Mouse (Mus musculus) erythroblast, embryonic 14.5 days (primary cell): ENCODE results near the gene Prdm12. TPM values are rescaled to one million over a fixed set of nuclear protein-coding genes. Genes with fewer than 3 reads are reported as not detected.

Experiments
- H3K27me3 ChIP-seq: 2 replicates; pipeline ENCODE4 v1.6.1; 2012; ENCODE audit warnings: inconsistent platforms; ENCODE audit not compliant: control insufficient read depth
- H3K36me3 ChIP-seq: 2 replicates; pipeline ENCODE4 v1.6.1; 2012; ENCODE audit warnings: mild to moderate bottlenecking, inconsistent platforms; ENCODE audit not compliant: control insufficient read depth
- H3K4me1 ChIP-seq: 2 replicates; pipeline ENCODE4 v1.6.1; 2012; ENCODE audit warnings: inconsistent platforms; ENCODE audit not compliant: control insufficient read depth
- H3K4me3 ChIP-seq: replicated peaks from 2 replicates; pipeline ENCODE3; 2012; ENCODE audit warnings: moderate library complexity, mild to moderate bottlenecking, inconsistent platforms
- H3K9me3 ChIP-seq: 2 replicates; pipeline ENCODE4 v1.6.1; 2012; ENCODE audit warnings: low read length, inconsistent platforms, mixed read lengths; ENCODE audit not compliant: control insufficient read depth
- GATA1 ChIP-seq: IDR thresholded peaks from 2 replicates; pipeline ENCODE4 v1.6.1; 2012; ENCODE audit warnings: low read length, inconsistent platforms, mixed read lengths
- TAL1 ChIP-seq: IDR thresholded peaks from 3 replicates; pipeline ENCODE4 v1.6.1; 2012; ENCODE audit warnings: low read length, inconsistent platforms, mixed read lengths
- polyA plus RNA-seq: library from polyadenylated mRNA; stranded (reverse); fragments of >175 nt; gene quantifications from 2 replicates; pipeline ENCODE4 v1.2.3, GENCODE M21; 2012

Gene Prdm12
- polyA plus RNA-seq, 1 experiment, result not detected

DNA sequence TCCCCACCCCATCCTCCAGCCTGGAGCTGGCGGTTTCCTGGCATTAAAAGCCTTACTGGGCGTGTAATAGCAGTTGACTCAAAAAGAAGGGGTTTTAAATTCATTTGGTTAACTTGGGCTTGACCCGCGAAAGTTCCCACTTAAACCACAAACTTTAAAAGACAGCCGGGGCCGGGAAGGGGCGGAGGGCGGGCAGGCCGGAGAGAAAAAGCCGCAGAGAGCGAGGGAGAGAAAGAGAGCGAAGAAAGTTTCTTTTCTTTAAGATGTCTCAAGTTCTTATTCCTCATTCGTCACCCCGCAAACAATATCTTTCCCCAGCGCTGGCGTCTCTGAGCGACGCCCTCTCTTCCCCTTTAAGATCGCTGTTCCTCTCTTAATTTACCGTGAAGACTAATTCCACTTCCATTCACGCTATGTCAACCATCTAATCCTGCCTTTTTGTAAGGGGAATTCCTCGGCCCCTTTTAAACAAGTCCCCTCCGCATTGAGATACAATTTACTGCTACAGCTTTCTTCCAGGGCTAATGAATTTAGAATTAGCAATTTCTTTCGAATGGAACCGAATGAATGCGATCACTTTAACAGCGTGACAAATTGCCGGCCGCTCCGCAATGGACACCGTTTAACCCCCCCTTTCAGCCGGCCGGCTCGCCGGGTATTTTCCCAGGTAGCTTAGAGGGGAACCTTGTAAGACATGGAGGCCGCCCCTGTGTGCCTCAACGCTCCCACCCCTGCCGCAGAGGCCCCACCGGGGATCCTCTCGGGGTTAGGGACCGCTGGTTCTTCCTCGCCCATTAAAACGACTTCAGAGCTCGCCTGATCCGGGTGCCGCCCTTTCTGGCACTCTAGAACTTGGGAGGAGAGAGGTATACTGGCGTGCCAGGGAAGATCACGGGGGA is 1.0 kb downstream of the Prdm12 start:
- TF ChIP-seq TAL1, result no peak
- TF ChIP-seq GATA1, result no peak
- Histone ChIP-seq H3K4me3 (no peak overlapping the region), H3K4me1 (no peaks in the 10 kb centered on the region), H3K9me3 (peaks cover 17% of the 10 kb centered on the region; the same call in 1 of the 2 replicates), H3K27me3 (peaks cover 97% of the 10 kb centered on the region), H3K36me3 (no peaks in the 10 kb centered on the region)

DNA sequence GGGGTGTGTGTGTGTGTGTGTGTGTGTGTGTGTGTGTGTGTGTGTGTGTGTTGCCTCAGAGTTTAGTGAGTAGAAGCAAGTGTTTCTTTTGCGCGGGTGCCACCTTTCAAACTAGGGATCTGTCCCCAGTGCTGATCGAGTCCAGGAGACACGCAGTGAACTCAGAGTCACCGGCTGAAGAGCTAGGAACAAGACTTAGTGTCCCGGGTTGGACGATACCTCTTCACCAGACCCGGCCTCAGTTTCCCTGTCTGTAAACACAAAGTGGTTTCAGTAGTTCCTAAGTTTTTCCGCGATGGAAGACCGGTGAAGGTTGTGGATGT is 1.6 kb downstream of the Prdm12 start:
- peaks cover 97% of the 10 kb centered on the region for H3K27me3 ChIP-seq
- no peaks in the 10 kb centered on the region for H3K36me3 ChIP-seq
- TF ChIP-seq TAL1 (no peak), GATA1 (no peak)
- no peaks in the 10 kb centered on the region for H3K4me1 ChIP-seq
- no peak overlapping the region for H3K4me3 ChIP-seq
- peaks cover 13% of the 10 kb centered on the region; the same call in 1 of the 2 replicates for H3K9me3 ChIP-seq

DNA sequence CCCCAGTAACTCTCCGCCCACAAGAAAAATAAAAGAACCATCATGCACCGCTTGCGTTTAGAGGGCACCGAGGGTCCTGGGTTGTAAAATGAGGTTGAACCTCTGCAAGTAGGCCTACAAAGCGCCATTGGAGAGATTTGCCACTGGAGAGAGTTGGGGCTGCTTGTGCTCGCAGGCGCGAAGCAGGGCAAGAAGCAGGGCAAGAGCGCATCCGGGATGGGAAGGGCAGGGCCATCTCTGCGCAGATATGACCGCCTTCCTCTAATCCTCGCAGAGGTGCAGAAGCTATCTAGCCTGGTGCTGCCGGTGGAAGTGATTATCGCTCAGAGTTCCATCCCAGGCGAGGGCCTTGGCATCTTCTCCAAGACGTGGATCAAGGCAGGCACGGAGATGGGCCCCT is 2.1 kb downstream of the Prdm12 start:
- Histone ChIP-seq H3K36me3 (no peaks in the 10 kb centered on the region), H3K27me3 (peaks cover 97% of the 10 kb centered on the region), H3K4me3 (no peak overlapping the region), H3K4me1 (no peaks in the 10 kb centered on the region), H3K9me3 (peaks cover 12% of the 10 kb centered on the region; the same call in 1 of the 2 replicates)
- no peak for TF ChIP-seq GATA1
- no peak for TF ChIP-seq TAL1

DNA sequence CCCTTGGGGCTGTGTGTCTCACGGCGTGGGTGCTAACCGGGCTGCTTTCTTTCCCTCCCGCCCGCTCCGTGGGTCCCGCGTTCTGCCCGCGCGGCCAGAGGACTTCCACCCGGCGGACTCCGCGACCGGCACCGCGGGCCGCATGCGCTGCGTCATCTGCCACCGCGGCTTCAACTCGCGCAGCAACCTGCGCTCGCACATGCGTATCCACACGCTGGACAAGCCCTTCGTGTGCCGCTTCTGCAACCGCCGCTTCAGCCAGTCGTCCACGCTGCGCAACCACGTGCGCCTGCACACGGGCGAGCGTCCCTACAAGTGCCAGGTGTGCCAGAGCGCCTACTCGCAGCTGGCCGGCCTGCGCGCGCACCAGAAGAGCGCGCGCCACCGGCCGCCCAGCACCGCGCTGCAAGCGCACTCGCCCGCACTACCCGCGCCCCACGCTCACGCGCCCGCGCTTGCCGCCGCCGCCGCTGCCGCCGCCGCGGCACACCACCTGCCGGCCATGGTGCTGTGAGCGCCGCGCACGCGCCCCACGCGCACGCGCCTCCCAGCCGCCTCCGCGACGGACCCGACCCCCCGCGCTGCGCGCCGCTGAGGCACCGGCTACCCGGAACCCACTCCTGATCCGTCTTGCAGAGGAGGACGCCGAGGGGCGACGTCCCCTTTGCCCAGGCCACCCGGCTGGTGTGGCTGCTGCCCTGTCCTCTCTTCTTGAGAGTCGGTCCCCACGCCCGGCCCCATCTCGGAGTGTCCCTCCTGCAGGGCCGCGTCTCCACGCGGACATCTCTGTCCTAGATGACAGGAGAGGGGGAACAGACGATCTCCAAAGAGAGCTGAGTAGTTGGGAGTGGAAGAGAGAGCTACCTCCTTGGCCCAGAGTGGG is 14.4 kb downstream of the Prdm12 start:
- H3K4me1 ChIP-seq, result peaks cover 1% of the 10 kb centered on the region; the same call in 1 of the 2 replicates
- H3K27me3 ChIP-seq, result peaks cover 89% of the 10 kb centered on the region
- peaks cover 5% of the 10 kb centered on the region for H3K9me3 ChIP-seq
- peak overlapping the region; percentile 16 for H3K4me3 ChIP-seq
- H3K36me3 ChIP-seq, result no peaks in the 10 kb centered on the region
- TF ChIP-seq TAL1 (no peak), GATA1 (no peak)

DNA sequence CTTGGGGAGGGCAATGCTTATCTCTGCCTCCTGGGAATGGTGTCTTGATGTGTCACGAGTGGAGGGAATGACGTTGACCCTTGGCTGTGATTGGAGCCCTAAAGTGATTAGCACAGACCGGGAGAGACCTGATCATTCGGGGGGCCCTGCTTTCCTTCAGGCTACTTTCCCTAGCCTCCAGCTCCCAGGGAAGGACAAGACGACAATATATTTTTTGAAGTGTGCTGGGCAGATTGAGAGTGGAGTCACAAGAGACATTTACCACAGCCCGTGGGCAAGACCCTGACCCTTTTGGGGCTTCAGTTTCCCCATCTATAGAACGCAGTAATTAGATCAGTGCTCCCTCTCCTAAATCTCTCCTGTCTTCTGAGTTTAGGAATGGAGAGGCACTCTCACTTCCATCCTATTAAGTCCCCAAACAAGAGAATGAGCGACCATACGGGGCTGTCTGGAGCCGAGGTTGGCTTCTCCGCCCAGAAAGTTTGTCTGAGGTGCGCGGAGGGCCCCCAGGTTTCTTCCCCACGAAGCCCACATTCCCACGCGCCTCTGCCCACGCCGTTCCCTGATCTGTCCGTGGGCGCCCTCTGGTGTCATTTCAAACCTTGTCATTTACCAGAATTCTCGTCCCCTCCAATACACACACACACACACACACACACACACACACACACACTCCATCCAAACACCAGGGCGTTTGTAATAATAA is 15.2 kb downstream of the Prdm12 start:
- peaks cover 1% of the 10 kb centered on the region; the same call in 1 of the 2 replicates for H3K4me1 ChIP-seq
- H3K4me3 ChIP-seq, result no peak overlapping the region
- no peaks in the 10 kb centered on the region for H3K36me3 ChIP-seq
- peaks cover 86% of the 10 kb centered on the region for H3K27me3 ChIP-seq
- no peak for TF ChIP-seq GATA1
- TF ChIP-seq TAL1, result no peak
- peaks cover 7% of the 10 kb centered on the region for H3K9me3 ChIP-seq

DNA sequence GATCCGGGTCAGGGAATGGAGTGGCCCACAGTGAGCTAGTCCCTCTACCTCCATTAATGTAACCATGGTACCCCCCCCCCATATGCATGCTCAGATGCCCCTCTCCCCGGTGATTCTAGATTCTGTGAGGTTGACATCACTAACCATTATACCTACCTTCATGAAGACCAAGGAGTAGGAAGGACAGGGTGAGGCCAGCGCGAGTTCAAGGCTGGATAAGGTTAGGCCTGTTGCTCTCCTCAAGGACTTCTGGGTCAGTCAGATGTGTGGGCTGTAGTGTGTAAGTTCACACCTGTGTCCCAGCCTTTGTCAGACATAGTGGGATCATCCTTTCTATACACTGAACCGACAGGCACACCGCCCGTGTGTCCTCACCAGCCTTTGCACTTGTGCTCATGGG is 16.5 kb downstream of the Prdm12 start:
- Histone ChIP-seq H3K27me3 (peaks cover 80% of the 10 kb centered on the region), H3K4me1 (peaks cover 1% of the 10 kb centered on the region; the same call in 1 of the 2 replicates), H3K9me3 (peaks cover 7% of the 10 kb centered on the region), H3K4me3 (no peak overlapping the region), H3K36me3 (no peaks in the 10 kb centered on the region)
- TF ChIP-seq GATA1, result no peak
- no peak for TF ChIP-seq TAL1

DNA sequence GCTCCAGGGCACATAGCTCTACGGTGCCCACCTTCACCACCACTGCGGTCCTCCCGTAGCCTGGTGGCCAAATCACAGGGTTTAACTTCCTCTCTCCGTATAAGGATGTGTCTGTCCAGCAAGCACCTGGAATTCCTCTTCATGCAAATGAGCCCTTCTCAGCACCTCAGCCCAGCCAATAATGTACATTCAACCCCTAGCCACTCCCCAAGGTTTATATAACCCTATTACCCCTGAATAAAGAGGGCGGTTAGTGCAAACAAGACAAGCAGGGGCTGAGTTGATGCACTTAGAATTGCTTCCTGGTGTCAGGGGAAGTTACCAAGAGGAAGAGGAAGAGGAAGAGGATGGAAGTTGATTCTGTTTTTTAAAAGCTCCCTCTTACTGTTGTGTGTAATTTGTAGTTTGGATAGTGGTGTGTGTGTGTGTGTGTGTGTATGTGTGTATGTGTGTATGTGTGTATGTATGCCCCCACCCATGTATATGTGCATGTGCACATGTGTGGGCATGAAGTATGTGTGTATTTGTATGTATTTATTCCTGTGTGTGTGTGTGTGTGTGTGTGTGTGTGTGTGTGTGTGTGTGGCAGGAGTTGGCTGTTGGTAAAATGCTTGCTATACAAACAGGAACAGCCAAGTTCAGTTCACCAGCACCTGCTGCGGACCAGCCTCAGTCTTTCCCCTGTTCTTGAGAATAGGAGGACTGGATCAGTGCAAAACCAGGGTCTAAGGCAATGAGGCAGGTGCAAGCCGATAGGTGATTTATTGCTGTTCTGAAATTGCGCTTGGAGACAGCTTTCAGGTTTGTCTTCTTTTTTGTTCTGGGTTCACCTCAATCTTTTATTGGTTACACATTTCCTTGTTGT is 23.3 kb downstream of the Prdm12 start:
- TF ChIP-seq TAL1 (no peak), GATA1 (no peak)
- Histone ChIP-seq H3K36me3 (no peaks in the 10 kb centered on the region), H3K4me3 (no peak overlapping the region), H3K9me3 (peaks cover 7% of the 10 kb centered on the region), H3K4me1 (no peaks in the 10 kb centered on the region), H3K27me3 (peaks cover 27% of the 10 kb centered on the region)

DNA sequence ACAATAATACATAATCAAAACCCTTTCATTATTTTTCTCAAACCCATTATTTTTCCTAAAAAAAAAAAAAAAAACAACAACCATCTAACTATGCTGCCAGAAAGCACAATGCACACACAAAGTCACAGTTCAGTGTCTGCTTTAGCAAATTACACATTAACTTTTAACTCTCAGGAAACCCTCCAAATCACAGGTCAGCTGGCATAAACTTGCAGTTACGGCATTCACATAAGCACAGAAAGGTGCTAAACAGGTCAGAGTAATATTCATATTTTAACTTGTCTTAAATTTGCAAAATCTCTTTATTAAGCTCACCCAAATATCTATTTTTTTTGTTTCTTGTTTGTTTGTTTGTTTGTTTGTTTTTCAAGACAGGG is 24.0 kb downstream of the Prdm12 start:
- H3K36me3 ChIP-seq, result no peaks in the 10 kb centered on the region
- H3K27me3 ChIP-seq, result peaks cover 22% of the 10 kb centered on the region
- peaks cover 6% of the 10 kb centered on the region for H3K9me3 ChIP-seq
- no peaks in the 10 kb centered on the region for H3K4me1 ChIP-seq
- TF ChIP-seq GATA1, result no peak
- no peak for TF ChIP-seq TAL1
- H3K4me3 ChIP-seq, result no peak overlapping the region
